Comparison of ENCODE assay signal across 17 mouse cellular contexts in the genomic region with DNA sequence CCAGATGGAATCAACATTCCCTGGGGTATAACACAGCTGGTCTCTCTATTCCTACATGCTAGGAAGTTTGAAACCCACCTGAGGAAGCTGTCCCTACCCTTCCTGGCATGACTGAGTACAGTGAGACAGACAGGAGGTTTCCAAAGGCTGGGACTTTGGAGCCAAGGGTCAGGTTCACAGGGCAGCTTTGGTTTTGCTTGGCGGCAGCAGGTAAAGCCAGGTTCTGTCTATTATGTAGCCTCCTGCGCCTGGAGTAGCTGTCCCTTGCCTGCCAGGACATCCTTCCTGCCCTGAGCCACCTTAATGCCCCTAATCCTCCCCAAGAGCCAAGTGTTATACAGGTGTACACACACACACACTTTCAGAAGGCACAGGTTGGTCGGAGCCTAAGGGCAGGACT. TPM values are rescaled to one million over a fixed set of nuclear protein-coding genes. Genes with fewer than 3 reads are reported as not detected.
DNase-seq lines count a peak whose midpoint lies in the region; ATAC-seq and TF ChIP-seq lines count a peak whose summit lies in the region.
"Had no signal": no experiment of that assay in that cellular context is flagged by ENCODE, and none has a peak within 500 bp of the region (broad histone marks: within the 10 kb centered on the region; RNA-seq: fewer than 3 reads in every experiment).

No protein-coding gene starts in this region.

- H3K4me3 ChIP-seq in kidney, adult 2 months (ENCODE audit: insufficient read depth, low read depth, low read length) = no peak overlapping the region
- no peak overlapping the region for H3K4me3 ChIP-seq in kidney, embryonic 14.5 days (ENCODE audit: low read length)
- no peak overlapping the region for H3K4me3 ChIP-seq in intestine, postnatal 0 days (ENCODE audit: low read depth, low read length)
- H3K4me3 ChIP-seq in small intestine, adult 2 months (ENCODE audit: low read depth, low read length) = no peak overlapping the region; the same call in 1 of the 2 replicates
- H3K4me3 ChIP-seq: forebrain, embryonic 13.5 days; hindbrain, embryonic 10.5 days; layer of hippocampus, adult 2 months; neural tube, embryonic 13.5 days had no signal

- TF ChIP-seq POLR2A in kidney, adult 2 months (IDR thresholded peaks at IDR 0.05; ENCODE audit: low read depth, low read length) = no peak
- TF ChIP-seq POLR2A in small intestine, adult 2 months (IDR thresholded peaks at IDR 0.05; ENCODE audit: low read depth, low read length) = peak; percentile 27; the same call in 1 of the 2 replicates

- H3K4me2 ChIP-seq in kidney, embryonic 14.5 days (replicated peaks; ENCODE audit: low read depth, low read length) = no peak overlapping the region
- 0 out of 2 replicates have a peak overlapping the region, but pooled peaks have one; percentile 17 for H3K4me2 ChIP-seq in intestine, postnatal 0 days (replicated peaks; ENCODE audit: low read depth)
- H3K4me2 ChIP-seq: forebrain, embryonic 13.5 days; neural tube, embryonic 13.5 days had no signal

- no peak overlapping the region for H3K9ac ChIP-seq in kidney, embryonic 14.5 days (ENCODE audit: low read depth, low read length)
- no peak overlapping the region for H3K9ac ChIP-seq in intestine, postnatal 0 days (ENCODE audit: low read depth, low read length)
- H3K9ac ChIP-seq: forebrain, embryonic 13.5 days; neural tube, embryonic 13.5 days had no signal

- H3K27ac ChIP-seq in kidney, adult 2 months (ENCODE audit: insufficient read depth, low read depth, low read length) = no peak overlapping the region
- H3K27ac ChIP-seq in kidney, embryonic 14.5 days (ENCODE audit: low read depth, low read length) = no peak overlapping the region
- peak overlapping the region; percentile 66 for H3K27ac ChIP-seq in intestine, postnatal 0 days (ENCODE audit: low read depth, low read length)
- H3K27ac ChIP-seq in small intestine, adult 2 months (ENCODE audit: insufficient read depth, low read depth, low read length) = peak overlapping the region; percentile 94
- H3K27ac ChIP-seq: forebrain, embryonic 13.5 days; hindbrain, embryonic 10.5 days; layer of hippocampus, adult 2 months; neural tube, embryonic 13.5 days had no signal

- DNase-seq in kidney, adult 2 months = peak; percentile 73
- peak; percentile 45 for DNase-seq in ZHBTc4 (ENCODE audit: low read depth, low spot score)
- no peak for DNase-seq in ovary, adult 18-20 months (ENCODE audit: low spot score)
- no peak for DNase-seq in gastrocnemius, postnatal 10 days
- DNase-seq: left cerebral cortex, postnatal 4 days; lung, adult 2 months; lung, postnatal 36 days; right cerebral cortex, postnatal 25 days; thymus, adult 2 months had no signal

- no peak for TF ChIP-seq CTCF in kidney, adult 2 months (conservative IDR thresholded peaks at IDR 0.05; ENCODE audit: insufficient read depth, insufficient read length, low read depth, low read length)
- TF ChIP-seq CTCF in intestine, postnatal 0 days (IDR thresholded peaks at IDR 0.05; ENCODE audit: low read depth) = no peak
- no peak for TF ChIP-seq CTCF in small intestine, adult 2 months (IDR thresholded peaks at IDR 0.05; ENCODE audit: extremely low read depth, insufficient read length, insufficient replicate concordance, low read depth, low read length)

- peaks cover 16% of the 10 kb centered on the region for H3K4me1 ChIP-seq in kidney, adult 2 months (ENCODE audit: control insufficient read depth, insufficient read depth, low read length)
- peaks cover 16% of the 10 kb centered on the region for H3K4me1 ChIP-seq in kidney, embryonic 14.5 days (ENCODE audit: control insufficient read depth, insufficient read depth, low read length)
- peaks cover 17% of the 10 kb centered on the region for H3K4me1 ChIP-seq in intestine, postnatal 0 days (replicated peaks; ENCODE audit: control insufficient read depth, insufficient read depth, low read length)
- H3K4me1 ChIP-seq in small intestine, adult 2 months (ENCODE audit: control insufficient read depth, insufficient read depth, insufficient read length, low read length) = peaks cover 52% of the 10 kb centered on the region

- WGBS in kidney, adult 2 months = 62% methylated on average over 3 of the region's 3 CpGs
- 91% methylated on average over 3 of the region's 3 CpGs for WGBS in kidney, embryonic 14.5 days
- 54% methylated on average over 3 of the region's 3 CpGs for WGBS in intestine, postnatal 0 days
- 33% methylated on average over 3 of the region's 3 CpGs for WGBS in small intestine, adult 2 months

- no peaks in the 10 kb centered on the region for H3K27me3 ChIP-seq in kidney, adult 2 months (replicated peaks; ENCODE audit: control insufficient read depth, insufficient read depth, low read length)
- no peaks in the 10 kb centered on the region for H3K27me3 ChIP-seq in kidney, embryonic 14.5 days (ENCODE audit: control insufficient read depth, insufficient read depth, low read length)
- no peaks in the 10 kb centered on the region for H3K27me3 ChIP-seq in intestine, postnatal 0 days (replicated peaks; ENCODE audit: control insufficient read depth, insufficient read depth, low read length)
- no peaks in the 10 kb centered on the region for H3K27me3 ChIP-seq in small intestine, adult 2 months (ENCODE audit: control insufficient read depth, insufficient read depth, low read length)
- H3K27me3 ChIP-seq: neural tube, embryonic 13.5 days had no signal

- no peak for ATAC-seq in kidney, embryonic 14.5 days (ENCODE audit: low FRiP score, low TSS enrichment)
- no peak for ATAC-seq in intestine, postnatal 0 days
- ATAC-seq: forebrain, embryonic 13.5 days had no signal

- no peaks in the 10 kb centered on the region for H3K36me3 ChIP-seq in kidney, adult 2 months (ENCODE audit: control insufficient read depth, insufficient read depth, low read length)
- H3K36me3 ChIP-seq in kidney, embryonic 14.5 days (ENCODE audit: control insufficient read depth, insufficient read depth, low read length) = peaks cover 4% of the 10 kb centered on the region; the same call in 1 of the 2 replicates
- peaks cover 12% of the 10 kb centered on the region for H3K36me3 ChIP-seq in intestine, postnatal 0 days (ENCODE audit: control insufficient read depth, insufficient read depth)
- peaks cover 25% of the 10 kb centered on the region for H3K36me3 ChIP-seq in small intestine, adult 2 months (ENCODE audit: control insufficient read depth, insufficient read depth, low read length)
- H3K36me3 ChIP-seq: G1E; neural tube, embryonic 13.5 days had no signal

- no peaks in the 10 kb centered on the region for H3K9me3 ChIP-seq in kidney, embryonic 14.5 days (ENCODE audit: control insufficient read depth, low read length)
- no peaks in the 10 kb centered on the region for H3K9me3 ChIP-seq in intestine, postnatal 0 days (ENCODE audit: control insufficient read depth)
- H3K9me3 ChIP-seq: forebrain, embryonic 13.5 days; G1E; hindbrain, embryonic 10.5 days; neural tube, embryonic 13.5 days had no signal

RNA-seq across cellular contexts. Expression of gene Rps6ka1, which starts 5.7 kb away (rescaled TPM):
- 29.4 and 30.9 TPM in 2 replicates for polyA plus RNA-seq in kidney, adult 2 months (2012; rRNA removed)
- 29.6 and 49.8 TPM in 2 replicates for polyA plus RNA-seq in kidney, embryonic 14.5 days (2014; fragmentation: Nextera tagmentation; extraction: Ambion mirVana)
- 86.2 and 88.8 TPM in 2 replicates for polyA plus RNA-seq in intestine, postnatal 0 days (2015; fragmentation: Nextera tagmentation; extraction: Ambion mirVana)
- polyA plus RNA-seq in small intestine, adult 2 months (2012; rRNA removed) = 91.5 and 220 TPM in 2 replicates
- 1 to 10 TPM; 7.2 to 8.1 TPM for total RNA-seq in gastrocnemius, postnatal 10 days (2021)

Comparison
In these comparisons a context has a peak if more than half of its experiments do, and no peak if none do; other contexts are left out.
1. DNase-seq: peak in kidney, adult 2 months (single experiment) and ZHBTc4 (single experiment); none in ovary, adult 18-20 months (single experiment) and gastrocnemius, postnatal 10 days (single experiment).
2. H3K27ac ChIP-seq: peak in intestine, postnatal 0 days (single experiment) and small intestine, adult 2 months (single experiment); none in kidney, adult 2 months (single experiment) and kidney, embryonic 14.5 days (single experiment).